Mouse (Mus musculus) hindlimb bud, embryonic 11.5 days (tissue): ENCODE results near the gene Ckb.
"Not testable (repeated sequence)": the region's sequence is repeated elsewhere in the genome, so short reads cannot be mapped to it uniquely, and the experiment has no call there.

Experiments
- DNase-seq: peaks from one replicate; pipeline ENCODE4 v3.0.0-alpha.2; 2012; ENCODE audit warnings: low read depth, low spot score; ENCODE audit errors: extremely low spot score

The Ckb gene

GRCm38 (mm10) chr12:111669000-111669788 lies 2.9 kb downstream of the Ckb start:
- DNase-seq, result no peak

- peak; percentile 86 for DNase-seq
These were observed 3.7 kb downstream of the Ckb start for GRCm38 (mm10) chr12:111668457-111668912.

GRCm38 (mm10) chr12:111667421-111667820 lies 4.7 kb downstream of the Ckb start:
- no peak for DNase-seq

- DNase-seq, result no peak
These were observed 5.8 kb downstream of the Ckb start for GRCm38 (mm10) chr12:111666380-111666779.

GRCm38 (mm10) chr12:111665041-111665880 lies 6.9 kb downstream of the Ckb start:
- no peak for DNase-seq

GRCm38 (mm10) chr12:111664144-111664634 lies 7.9 kb downstream of the Ckb start:
- no peak for DNase-seq

GRCm38 (mm10) chr12:111663228-111664143 lies 8.7 kb downstream of the Ckb start:
- no peak for DNase-seq

- not testable (repeated sequence) for DNase-seq
These were observed 10.6 kb downstream of the Ckb start for GRCm38 (mm10) chr12:111661554-111661953.

- DNase-seq, result no peak
These were observed 11.5 kb downstream of the Ckb start for GRCm38 (mm10) chr12:111660628-111661027.

GRCm38 (mm10) chr12:111659331-111659730 lies 12.8 kb downstream of the Ckb start:
- no peak for DNase-seq

- DNase-seq, result no peak
These were observed 16.4 kb downstream of the Ckb start for GRCm38 (mm10) chr12:111655695-111656094.

GRCm38 (mm10) chr12:111653434-111653833 lies 18.7 kb downstream of the Ckb start:
- DNase-seq, result no peak

GRCm38 (mm10) chr12:111652953-111653352 lies 19.2 kb downstream of the Ckb start:
- no peak for DNase-seq

GRCm38 (mm10) chr12:111648061-111648645 lies 24.0 kb downstream of the Ckb start:
- no peak for DNase-seq
